Mouse (Mus musculus) left cerebral cortex, adult 18-20 months (tissue): ENCODE data around the gene Foxo1. TPM values are rescaled to one million over a fixed set of nuclear protein-coding genes. Genes with fewer than 3 reads are reported as not detected.

Experiments
- DNase-seq, 2 experiments: peaks; one replicate each; pipeline ENCODE4 v3.0.0; 2021 to 2022; ENCODE audit warnings: low spot score in 2 of 2, mixed read lengths in 1 of 2
- total RNA-seq, 2 experiments: library from RNA; stranded (reverse); gene quantifications; 2 replicates each; pipeline ENCODE4 v1.2.3; 2021

The Foxo1 gene
- total RNA-seq, 2 experiments from 2014 or later, result 10.0 to 12.9 TPM

- DNase-seq, result no peak
Observed at GRCm38 (mm10) chr3:52303301-52303700, 35.2 kb downstream of the Foxo1 start.

DNA sequence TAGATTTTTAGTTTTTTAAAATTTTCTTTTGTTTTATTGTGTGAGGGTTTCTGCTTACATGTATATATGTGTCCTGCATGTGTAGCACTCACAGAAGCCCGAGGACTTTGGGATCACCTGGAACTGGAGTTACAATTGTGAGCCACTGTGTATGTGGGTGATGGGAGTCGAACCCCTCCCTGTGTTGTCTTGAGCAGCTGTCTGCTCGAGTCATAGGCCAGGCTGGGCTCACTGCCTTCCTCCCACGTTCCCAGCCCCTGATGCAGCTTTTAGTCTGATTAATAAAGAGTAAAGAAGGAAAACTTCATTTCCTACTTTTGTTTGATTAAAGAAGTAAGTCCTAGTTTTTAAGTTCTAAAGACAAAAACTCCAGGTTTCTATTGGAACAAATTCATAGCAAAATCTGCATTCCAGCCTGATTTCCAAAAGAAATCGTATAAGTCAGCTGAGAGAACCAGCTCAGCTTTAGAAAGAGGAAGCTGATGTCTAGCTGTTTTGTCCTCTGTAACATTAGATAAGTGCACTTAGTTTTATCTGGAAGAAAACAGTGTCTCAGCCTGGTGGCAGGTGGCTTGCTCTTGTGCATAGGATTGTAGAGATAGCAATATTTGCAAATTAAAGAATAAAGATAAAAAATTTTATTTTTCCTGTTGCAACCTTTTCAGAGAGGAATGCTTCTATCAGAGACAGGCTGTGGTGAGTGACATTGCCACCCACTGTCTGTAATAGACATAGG is 40.6 kb downstream of the Foxo1 start:
- DNase-seq, result no peak

DNA sequence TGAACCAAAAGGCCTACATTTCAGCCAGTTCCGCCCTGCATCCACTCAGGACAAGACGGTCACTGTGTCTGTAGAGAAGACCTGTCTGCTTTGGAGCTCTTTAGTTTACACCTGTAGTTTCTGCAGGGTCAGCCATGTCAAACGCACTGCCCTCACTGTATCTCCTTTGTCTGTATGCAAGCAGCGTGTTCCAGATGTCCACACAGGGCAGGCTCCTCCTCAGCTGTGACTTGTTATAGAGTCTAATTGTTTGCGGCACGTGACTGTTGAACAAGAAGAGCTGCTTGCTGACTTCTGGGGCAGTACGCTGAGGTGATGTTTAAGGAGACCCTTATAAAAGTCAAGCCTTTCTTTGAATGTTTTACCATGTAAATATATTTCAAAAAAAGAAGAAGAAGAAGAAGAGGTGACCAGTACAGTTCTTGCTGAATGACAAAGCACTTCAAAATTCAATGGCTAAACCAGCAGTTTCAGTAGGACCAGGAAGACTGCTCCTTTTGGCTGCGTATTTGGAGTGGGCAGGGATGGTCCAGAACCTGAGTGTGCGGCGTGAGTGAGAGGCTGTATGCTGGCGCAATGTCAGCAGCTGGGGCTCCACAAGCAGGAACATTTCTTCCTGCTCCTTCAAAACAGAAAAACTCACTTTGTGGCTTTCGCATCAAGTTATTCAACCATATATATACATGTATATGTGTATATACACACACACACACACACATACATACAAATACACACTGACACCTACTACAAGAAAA is 52.6 kb downstream of the Foxo1 start:
- no peak for DNase-seq

DNA sequence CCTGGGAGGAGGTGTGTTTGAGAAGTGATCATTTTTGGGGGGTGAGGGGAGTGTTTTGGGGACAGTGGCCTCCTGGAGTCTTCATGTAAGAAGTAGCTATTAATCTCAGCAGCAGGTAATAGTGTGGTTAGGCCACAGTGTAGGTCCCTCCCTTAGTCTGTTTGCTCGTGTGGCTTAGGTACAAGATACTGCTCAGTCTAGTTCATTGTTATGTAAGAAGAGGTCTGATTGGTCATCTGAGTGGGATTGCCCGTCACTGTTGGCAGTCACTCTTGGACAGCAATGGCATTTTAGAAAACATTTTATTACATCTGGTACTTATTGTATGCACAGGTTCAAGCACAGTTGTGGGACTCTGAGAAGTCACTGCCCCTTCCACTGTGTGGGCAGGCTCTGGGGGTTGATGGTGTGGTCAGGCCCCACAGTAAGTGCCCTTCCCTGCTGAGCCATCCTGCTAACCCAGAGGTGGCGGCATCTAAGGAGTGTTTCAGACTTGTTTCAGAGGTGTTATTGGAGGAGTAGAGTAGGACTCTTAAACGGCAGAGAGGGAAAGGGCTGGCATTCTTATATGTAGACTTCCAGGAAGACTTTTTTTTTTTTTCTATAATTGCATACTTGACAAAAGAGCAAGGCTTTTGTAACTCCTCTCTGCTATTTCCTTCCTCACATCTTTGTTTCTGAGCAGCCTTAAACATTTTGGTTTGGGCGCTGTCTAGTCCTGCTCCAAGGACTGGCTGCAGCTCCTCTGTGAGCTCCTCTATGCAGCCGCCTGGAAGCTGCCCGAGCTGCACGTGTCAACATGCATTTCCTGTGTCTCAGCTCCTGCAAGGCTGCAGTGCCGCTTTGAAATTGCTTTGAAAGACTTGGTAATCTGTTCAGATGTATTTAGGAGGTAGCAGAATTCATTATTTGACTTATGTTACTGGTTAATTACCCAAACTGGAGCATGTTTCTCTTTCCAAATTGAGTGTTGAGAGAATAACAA is 54.6 kb downstream of the Foxo1 start:
- DNase-seq, result no peak

- DNase-seq, result no peak
Observed at GRCm38 (mm10) chr3:52325006-52325405, 56.9 kb downstream of the Foxo1 start.

DNA sequence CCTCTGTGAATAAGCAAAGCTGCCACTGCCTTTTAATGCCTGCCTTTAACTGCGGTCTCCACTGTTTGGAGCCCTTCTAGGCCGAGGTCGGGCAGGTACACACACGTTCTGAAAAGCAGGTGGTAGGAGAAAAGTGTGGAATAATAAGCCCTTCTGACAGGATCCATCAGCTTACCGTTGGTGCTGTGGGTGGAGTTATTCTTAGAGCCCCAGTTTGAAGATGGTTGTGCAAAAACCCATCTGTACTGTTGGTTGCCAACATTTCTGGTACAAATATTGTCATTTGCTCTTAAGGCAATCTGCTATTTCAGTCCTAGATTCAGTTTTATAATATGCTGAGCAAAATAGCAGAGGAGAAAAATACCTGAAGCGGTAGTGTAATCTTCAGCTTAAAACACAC is 58.6 kb downstream of the Foxo1 start:
- DNase-seq, result peak in 1 of 2 experiments; percentile 26

GRCm38 (mm10) chr3:52327146-52327545 is 59.0 kb downstream of the Foxo1 start:
- no peak for DNase-seq

DNA sequence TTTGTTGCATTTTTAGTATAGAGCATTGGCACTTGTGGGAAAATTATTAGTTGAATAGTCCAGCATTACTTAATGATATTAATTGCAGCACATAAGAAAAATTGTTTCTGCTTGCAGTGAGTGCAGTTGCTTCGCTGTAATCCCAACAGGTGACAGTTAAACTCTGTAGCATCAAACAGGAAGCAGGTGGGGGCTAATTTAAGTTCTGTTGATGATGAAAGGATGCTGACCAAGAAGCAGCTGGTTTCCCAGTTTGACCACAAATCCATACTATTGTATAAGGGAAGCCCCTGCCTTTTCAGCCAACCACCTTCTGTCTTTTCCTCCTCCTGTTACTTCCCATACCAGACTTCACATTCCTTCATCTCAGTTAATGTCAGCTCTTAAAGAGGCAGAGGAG is 63.6 kb downstream of the Foxo1 start:
- no peak for DNase-seq

DNA sequence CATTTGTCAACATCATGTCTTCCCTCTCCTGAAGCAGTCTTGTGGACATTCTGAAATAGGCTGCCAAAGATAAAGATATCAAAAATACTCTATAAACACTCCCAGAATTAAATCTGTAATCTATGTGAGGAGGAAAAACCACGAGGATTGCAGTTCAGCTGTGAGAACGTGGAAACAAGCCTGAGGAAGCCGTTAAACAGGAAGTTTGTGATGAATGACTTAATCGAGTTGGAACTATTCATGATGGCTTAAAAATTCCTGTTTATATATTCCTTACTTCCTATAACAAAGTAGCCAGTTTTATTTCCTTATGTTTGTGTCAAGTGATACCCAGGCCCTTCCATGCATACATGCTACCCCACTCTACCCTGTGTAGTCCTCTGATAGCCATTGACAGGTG is 70.6 kb downstream of the Foxo1 start:
- no peak for DNase-seq

GRCm38 (mm10) chr3:52340336-52341034 is 72.3 kb downstream of the Foxo1 start:
- DNase-seq, result no peak

DNA sequence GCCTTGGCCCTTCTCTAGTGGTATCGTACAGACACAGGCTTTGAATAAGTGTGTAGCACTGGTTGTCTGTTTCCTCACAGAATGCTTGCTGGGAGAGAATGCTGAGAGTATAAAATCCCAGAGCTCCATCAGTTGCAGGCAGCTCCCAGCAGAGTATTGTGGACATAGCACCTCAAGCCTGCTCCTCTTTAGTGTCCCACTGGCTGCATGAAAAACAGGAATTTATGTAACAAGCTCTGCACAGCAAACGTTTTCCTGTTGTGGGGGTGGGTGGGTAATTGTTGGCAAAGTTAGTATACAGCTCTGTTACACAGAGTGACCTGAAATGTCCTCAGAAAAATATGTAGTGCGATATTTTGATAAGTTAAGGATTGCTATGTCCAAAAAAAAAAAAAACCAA is 74.1 kb downstream of the Foxo1 start:
- peak in 1 of 2 experiments; percentile 20 for DNase-seq

DNA sequence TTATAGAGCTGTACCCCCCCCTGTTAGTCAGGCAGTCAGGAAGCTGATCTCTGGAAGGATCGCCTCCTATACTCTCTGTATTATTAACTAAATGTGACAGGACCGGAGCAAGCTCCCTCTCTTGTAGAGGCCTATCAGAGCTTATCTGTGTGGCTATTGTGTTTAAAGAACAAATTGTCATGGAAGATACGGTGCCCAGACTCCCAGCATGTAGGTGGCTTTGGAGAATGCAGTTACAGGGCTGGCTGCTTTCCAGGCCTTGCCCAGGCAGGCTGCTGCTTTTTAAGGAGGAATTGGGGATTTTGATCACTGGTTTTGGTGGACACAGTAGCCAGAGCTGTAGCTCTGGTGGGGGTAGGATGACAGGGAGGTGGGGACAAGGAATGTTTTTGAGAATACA is 74.7 kb downstream of the Foxo1 start:
- DNase-seq, result peak; percentile 57 to 67

DNA sequence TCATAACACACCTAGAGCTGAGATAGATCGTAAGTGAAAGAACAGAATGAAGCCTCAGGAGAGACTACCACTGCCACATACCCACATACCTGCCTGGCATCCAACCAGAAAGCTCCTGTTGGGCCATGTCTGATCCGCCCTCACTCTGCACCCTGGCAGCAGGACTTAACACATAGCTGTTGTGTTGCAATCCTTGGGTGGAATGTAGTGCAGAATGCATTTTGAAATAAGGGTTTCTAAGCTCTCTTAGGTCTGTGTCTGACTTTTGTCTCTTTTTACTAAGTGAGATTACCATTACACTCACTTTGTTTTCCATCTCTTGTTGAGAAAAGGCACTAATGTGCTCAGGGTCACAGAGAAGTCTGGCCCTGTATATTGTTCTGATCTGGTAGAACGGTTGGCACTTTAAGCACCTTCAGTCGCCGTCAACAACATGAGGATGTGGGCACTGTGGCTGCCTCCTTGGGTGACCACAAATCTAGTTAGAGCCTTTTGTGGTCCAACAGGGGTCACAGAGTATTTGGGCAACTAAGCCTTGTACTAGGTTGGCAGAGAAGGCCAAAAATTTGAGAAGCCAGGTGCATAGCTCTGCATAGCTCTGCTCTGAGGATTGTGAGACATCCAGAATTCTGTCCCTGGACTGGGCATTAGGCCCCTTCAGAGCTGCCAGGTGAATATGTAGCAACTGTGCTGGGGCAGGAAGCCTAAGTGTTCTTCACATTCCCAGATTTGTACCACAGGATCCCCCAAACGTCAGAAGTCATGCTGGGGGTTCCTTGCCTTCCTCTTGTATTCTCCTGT is 75.3 kb downstream of the Foxo1 start:
- no peak for DNase-seq

- no peak for DNase-seq
Observed at GRCm38 (mm10) chr3:52345881-52346280, 77.7 kb downstream of the Foxo1 start.

GRCm38 (mm10) chr3:52346986-52347710 is 79.0 kb downstream of the Foxo1 start:
- no peak for DNase-seq

DNA sequence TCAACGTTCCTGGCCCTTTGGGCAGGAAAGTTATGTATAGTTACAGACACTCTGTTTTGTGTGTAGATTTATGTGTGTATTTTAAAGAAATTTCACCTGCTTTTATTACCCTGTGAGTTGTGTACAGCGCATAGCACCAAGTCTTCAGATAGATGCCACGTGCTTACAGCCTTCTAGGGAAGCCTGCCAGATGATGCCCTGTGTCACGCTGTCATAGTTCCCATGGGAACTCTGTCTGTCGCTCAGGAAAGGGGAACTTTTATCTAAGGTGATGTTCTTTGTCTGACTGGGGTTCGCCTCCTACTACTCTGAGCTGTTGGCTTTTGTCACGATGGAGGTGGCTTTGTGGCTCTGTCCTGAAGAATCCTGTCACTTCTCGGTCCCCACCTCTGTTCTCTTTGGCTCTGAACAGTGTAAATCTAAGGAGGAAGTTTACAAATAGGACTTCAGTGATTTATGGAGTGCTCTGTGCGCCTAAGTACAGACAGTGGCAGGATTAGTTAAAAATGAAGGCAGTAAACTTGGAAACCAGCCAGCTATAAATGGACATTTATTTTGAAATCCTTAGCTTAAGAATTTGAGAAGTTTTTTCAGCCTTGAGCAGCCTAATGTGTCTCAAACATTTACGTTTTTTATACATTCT is 80.0 kb downstream of the Foxo1 start:
- DNase-seq, result no peak

- no peak for DNase-seq
Observed at GRCm38 (mm10) chr3:52350636-52351035, 82.5 kb downstream of the Foxo1 start.

GRCm38 (mm10) chr3:52351901-52352300 is 83.8 kb downstream of the Foxo1 start:
- DNase-seq, result no peak

- DNase-seq, result no peak
Observed at GRCm38 (mm10) chr3:52354203-52354602, 86.1 kb downstream of the Foxo1 start.
